Mouse (Mus musculus) neural tube, embryonic 11.5 days (tissue): ENCODE results near the gene Pcgf2. TPM values are rescaled to one million over a fixed set of nuclear protein-coding genes. Genes with fewer than 3 reads are reported as not detected.

Source experiments
- ATAC-seq: fragments of 200-750 bp; cut with Nextera tagmentation; 2 replicates; pipeline ENCODE4 v1.8.0; 2017; ENCODE audit warnings: moderate number of reproducible peaks, mild to moderate bottlenecking, moderate TSS enrichment, moderate library complexity; ENCODE audit not compliant: insufficient read depth, low FRiP score, low TSS enrichment
- DNase-seq: peaks from one replicate; pipeline ENCODE4 v3.0.0-alpha.2; 2015; ENCODE audit warnings: low spot score
- H3K27ac ChIP-seq: fragments of 300-500 bp; sonication (generic); 2 replicates; pipeline ENCODE4 v1.5.1; 2014; ENCODE audit warnings: low read depth, mild to moderate bottlenecking, low read length
- H3K27me3 ChIP-seq: fragments of 300-500 bp; sonication (generic); 2 replicates; pipeline ENCODE4 v1.6.1; 2014; ENCODE audit warnings: mild to moderate bottlenecking, low read length, mixed read lengths; ENCODE audit not compliant: control insufficient read depth, insufficient read depth
- H3K36me3 ChIP-seq: fragments of 300-500 bp; sonication (generic); 2 replicates; pipeline ENCODE4 v1.6.1; 2014; ENCODE audit warnings: mild to moderate bottlenecking, low read length, moderate library complexity, mixed read lengths; ENCODE audit not compliant: control insufficient read depth, insufficient read depth
- H3K4me1 ChIP-seq: fragments of 300-500 bp; sonication (generic); 2 replicates; pipeline ENCODE4 v1.6.1; 2014; ENCODE audit warnings: low read length, mixed read lengths; ENCODE audit not compliant: control insufficient read depth, insufficient read depth
- H3K4me2 ChIP-seq: fragments of 300-500 bp; sonication (generic); 2 replicates; pipeline ENCODE4 v1.6.1; 2014; ENCODE audit warnings: low read depth, mild to moderate bottlenecking, moderate library complexity
- H3K4me3 ChIP-seq: fragments of 300-500 bp; sonication (generic); 2 replicates; pipeline ENCODE4 v1.5.1; 2014; ENCODE audit warnings: low read depth, low read length
- H3K9ac ChIP-seq: fragments of 300-500 bp; sonication (generic); 2 replicates; pipeline ENCODE4 v1.6.1; 2014; ENCODE audit warnings: mild to moderate bottlenecking, low read length
- H3K9me3 ChIP-seq: fragments of 300-500 bp; sonication (generic); 2 replicates; pipeline ENCODE4 v1.6.1; 2016; ENCODE audit warnings: low read length; ENCODE audit not compliant: control insufficient read depth
- WGBS: fragments of 180-500 bp; shearing (Covaris S2); extraction: QIAGEN DNeasy Blood & Tissue Kit; methylation state at CpG from one replicate; pipeline ENCODE4 v1.1.7; 2014; 5-methylcytosine and 5-hydroxymethylcytosine counted together
- polyA plus RNA-seq: library from polyadenylated mRNA; unstranded; fragments of >200 nt; fragmentation: Nextera tagmentation; extraction: Ambion mirVana; gene quantifications from 2 replicates; pipeline ENCODE4 v1.2.1, GENCODE M21; 2014

The Pcgf2 gene
- polyA plus RNA-seq, 1 experiment from 2014 or later = 17.8 TPM

- Histone ChIP-seq H3K9ac (peak overlapping the region; percentile 18; the same call in 1 of the 2 replicates), H3K4me2 (no peak overlapping the region), H3K27ac (0 out of 2 replicates have a peak overlapping the region, but pooled peaks have one; percentile 10), H3K27me3 (no peaks in the 10 kb centered on the region), H3K4me1 (peaks cover 41% of the 10 kb centered on the region), H3K4me3 (no peak overlapping the region), H3K9me3 (no peaks in the 10 kb centered on the region), H3K36me3 (peaks cover 9% of the 10 kb centered on the region)
- DNase-seq = no peak
- ATAC-seq = no peak
- 74% methylated on average over 17 of the region's 17 CpGs for WGBS
Observed at GRCm38 (mm10) chr11:97694921-97695711, 5.2 kb downstream of the Pcgf2 start.

GRCm38 (mm10) chr11:97694435-97694834 lies 5.9 kb downstream of the Pcgf2 start:
- Histone ChIP-seq H3K27ac (no peak overlapping the region), H3K27me3 (no peaks in the 10 kb centered on the region), H3K9ac (no peak overlapping the region), H3K4me1 (peaks cover 41% of the 10 kb centered on the region), H3K36me3 (peaks cover 9% of the 10 kb centered on the region), H3K4me3 (no peak overlapping the region), H3K4me2 (no peak overlapping the region), H3K9me3 (no peaks in the 10 kb centered on the region)
- DNase-seq (no peak), ATAC-seq (no peak)
- WGBS = 90% methylated on average over 4 of the region's 4 CpGs

GRCm38 (mm10) chr11:97689861-97690260 lies 10.4 kb downstream of the Pcgf2 start:
- peak; percentile 80 for DNase-seq
- no peak; the same call in 1 of the 2 replicates for ATAC-seq
- Histone ChIP-seq H3K27ac (no peak overlapping the region), H3K27me3 (no peaks in the 10 kb centered on the region), H3K36me3 (peaks cover 12% of the 10 kb centered on the region), H3K4me2 (no peak overlapping the region), H3K4me1 (peaks cover 13% of the 10 kb centered on the region), H3K9ac (no peak overlapping the region), H3K9me3 (no peaks in the 10 kb centered on the region), H3K4me3 (no peak overlapping the region)
- WGBS = 29% methylated on average over 10 of the region's 10 CpGs

- Histone ChIP-seq H3K4me1 (peaks cover 8% of the 10 kb centered on the region; the same call in 1 of the 2 replicates), H3K36me3 (peaks cover 12% of the 10 kb centered on the region), H3K27me3 (no peaks in the 10 kb centered on the region), H3K27ac (no peak overlapping the region), H3K9me3 (no peaks in the 10 kb centered on the region), H3K4me3 (no peak overlapping the region), H3K4me2 (no peak overlapping the region), H3K9ac (no peak overlapping the region)
- 89% methylated on average over 3 of the region's 3 CpGs for WGBS
- no peak for DNase-seq
- ATAC-seq = no peak
Observed at GRCm38 (mm10) chr11:97687061-97687460, 13.2 kb downstream of the Pcgf2 start.

GRCm38 (mm10) chr11:97686322-97686908 lies 13.9 kb downstream of the Pcgf2 start:
- H3K27me3 ChIP-seq = no peaks in the 10 kb centered on the region
- peaks cover 6% of the 10 kb centered on the region for H3K36me3 ChIP-seq
- peak overlapping the region; percentile 74 for H3K4me2 ChIP-seq
- no peak for DNase-seq
- H3K27ac ChIP-seq = no peak overlapping the region
- WGBS = 74% methylated on average over 11 of the region's 11 CpGs
- no peak overlapping the region for H3K9ac ChIP-seq
- no peak overlapping the region for H3K4me3 ChIP-seq
- H3K4me1 ChIP-seq = peaks cover 8% of the 10 kb centered on the region; the same call in 1 of the 2 replicates
- ATAC-seq = no peak
- H3K9me3 ChIP-seq = no peaks in the 10 kb centered on the region

GRCm38 (mm10) chr11:97685613-97686321 lies 14.5 kb downstream of the Pcgf2 start, which contains the start of gene Cisd3:
Cisd3 (plus strand) TSS chr11:97685826.
- Histone ChIP-seq H3K9ac (peak within 1 kb of the TSS; percentile 44), H3K4me1 (peaks cover 8% of the 10 kb centered on the region; the same call in 1 of the 2 replicates), H3K27me3 (no peaks in the 10 kb centered on the region), H3K27ac (no peak within 1 kb of the TSS), H3K36me3 (peaks cover 5% of the 10 kb centered on the region), H3K4me2 (peak within 1 kb of the TSS; percentile 74), H3K9me3 (no peaks in the 10 kb centered on the region), H3K4me3 (peak within 1 kb of the TSS; percentile 29)
- whole genome bisulfite sequencing = 1% methylated on average over 43 of the region's 43 CpGs
- ATAC-seq (peak; percentile 70; the same call in 1 of the 2 replicates), DNase-seq (peak; percentile 84)

- DNase-seq = no peak
- H3K4me1 ChIP-seq = peaks cover 8% of the 10 kb centered on the region; the same call in 1 of the 2 replicates
- H3K27ac ChIP-seq = no peak overlapping the region
- H3K9me3 ChIP-seq = no peaks in the 10 kb centered on the region
- H3K36me3 ChIP-seq = peaks cover 10% of the 10 kb centered on the region
- ATAC-seq = no peak
- H3K27me3 ChIP-seq = no peaks in the 10 kb centered on the region
- 37% methylated on average over 7 of the region's 7 CpGs for WGBS
- H3K4me3 ChIP-seq = no peak overlapping the region
- H3K9ac ChIP-seq = no peak overlapping the region
- no peak overlapping the region for H3K4me2 ChIP-seq
Observed at GRCm38 (mm10) chr11:97684766-97685165, 15.5 kb downstream of the Pcgf2 start.

GRCm38 (mm10) chr11:97684063-97684680 lies 16.1 kb downstream of the Pcgf2 start:
- Histone ChIP-seq H3K27ac (no peak overlapping the region), H3K36me3 (peaks cover 10% of the 10 kb centered on the region), H3K27me3 (no peaks in the 10 kb centered on the region), H3K4me3 (no peak overlapping the region), H3K9me3 (no peaks in the 10 kb centered on the region), H3K9ac (no peak overlapping the region), H3K4me1 (peaks cover 8% of the 10 kb centered on the region; the same call in 1 of the 2 replicates), H3K4me2 (no peak overlapping the region)
- ATAC-seq (no peak), DNase-seq (no peak)
- WGBS = 79% methylated on average over 6 of the region's 6 CpGs
